Mouse (Mus musculus) mouse trophoblast stem cell (cell line): ENCODE measurements at regions not wholly inside any gene's neighbourhood (a gene's known extent, or its start where the extent isn't known, plus 50 kb on each side); places are given as distances from the start of the nearest gene placed in this dataset.

ENCODE experiments used
- in situ Hi-C, 2 experiments: fragments of 300-500 bp; cut with MseI, MboI; formaldehyde crosslinking; loops; 2 replicates in 1 of 2; 3 replicates in 1 of 2; pipeline ENCODE4 v1.15.1; 2025

DNA sequence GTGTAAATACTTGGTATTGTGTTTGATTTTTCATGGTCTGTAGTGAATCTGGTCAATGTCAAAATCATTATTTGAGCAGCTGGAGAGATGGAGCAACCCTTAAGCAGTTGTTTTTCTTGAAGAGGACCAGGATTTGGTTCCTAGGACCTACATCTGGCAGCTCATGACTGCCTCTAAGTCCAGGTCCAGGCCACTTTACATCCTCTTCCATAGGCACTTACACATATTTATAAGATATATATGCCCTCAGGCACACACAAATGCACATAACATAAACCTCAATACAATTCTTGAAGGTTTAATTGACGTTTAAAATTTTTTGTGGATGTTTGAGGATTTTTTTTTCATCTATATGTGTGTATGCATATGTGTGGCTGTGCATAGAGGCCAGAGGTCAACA lies 96.8 kb upstream of the Fam240b start:
- in situ Hi-C loops = no loop called here

DNA sequence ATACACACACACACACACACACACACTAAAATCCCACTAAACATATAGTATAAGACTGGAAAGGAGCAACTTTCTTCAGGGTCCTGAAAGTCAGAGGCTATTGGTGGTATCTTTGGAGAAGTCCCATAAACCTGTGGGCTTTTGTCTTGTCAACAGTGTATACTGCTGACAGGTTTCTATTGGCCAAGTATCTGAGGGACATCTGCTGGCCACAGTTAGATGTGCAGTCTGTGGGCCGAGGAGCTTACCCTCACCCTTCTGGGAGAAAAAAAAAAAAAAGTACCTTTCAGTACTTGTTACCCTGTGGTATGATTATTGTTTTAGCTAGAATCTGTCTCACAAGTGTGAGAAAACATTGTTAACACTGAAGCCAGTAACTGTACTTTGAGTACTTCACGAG lies 76.1 kb upstream of the Fam240b start:
- in situ Hi-C loops = loop anchor here (5.0 to 25.0 kb wide), 3 partner anchors 126 to 236 kb away; no protein-coding TSS in a partner anchor

DNA sequence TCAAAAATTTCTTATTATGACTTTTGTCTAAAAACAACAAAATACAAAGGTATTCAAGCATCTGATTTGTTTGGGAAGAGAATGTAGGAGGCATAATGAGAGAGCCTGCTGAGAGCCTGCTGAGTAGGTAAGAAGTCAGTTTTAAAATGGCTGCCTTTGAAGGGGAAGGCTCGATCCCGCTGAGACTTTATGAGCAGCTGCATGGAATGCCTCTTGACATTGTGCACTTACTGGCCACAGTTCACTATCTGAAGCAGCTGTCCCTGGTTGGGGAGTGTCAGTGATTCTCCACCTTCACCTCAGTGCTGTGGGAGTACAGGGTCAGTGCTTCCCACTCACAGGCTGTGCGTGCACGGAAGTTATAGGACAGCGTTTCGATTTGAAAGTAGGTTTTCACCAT lies 71.3 kb upstream of the Fam240b start:
- in situ Hi-C loops = loop anchor here in 1 of 2 experiments (25.0 kb wide), 1 partner anchor 232 kb away; no protein-coding TSS in a partner anchor

DNA sequence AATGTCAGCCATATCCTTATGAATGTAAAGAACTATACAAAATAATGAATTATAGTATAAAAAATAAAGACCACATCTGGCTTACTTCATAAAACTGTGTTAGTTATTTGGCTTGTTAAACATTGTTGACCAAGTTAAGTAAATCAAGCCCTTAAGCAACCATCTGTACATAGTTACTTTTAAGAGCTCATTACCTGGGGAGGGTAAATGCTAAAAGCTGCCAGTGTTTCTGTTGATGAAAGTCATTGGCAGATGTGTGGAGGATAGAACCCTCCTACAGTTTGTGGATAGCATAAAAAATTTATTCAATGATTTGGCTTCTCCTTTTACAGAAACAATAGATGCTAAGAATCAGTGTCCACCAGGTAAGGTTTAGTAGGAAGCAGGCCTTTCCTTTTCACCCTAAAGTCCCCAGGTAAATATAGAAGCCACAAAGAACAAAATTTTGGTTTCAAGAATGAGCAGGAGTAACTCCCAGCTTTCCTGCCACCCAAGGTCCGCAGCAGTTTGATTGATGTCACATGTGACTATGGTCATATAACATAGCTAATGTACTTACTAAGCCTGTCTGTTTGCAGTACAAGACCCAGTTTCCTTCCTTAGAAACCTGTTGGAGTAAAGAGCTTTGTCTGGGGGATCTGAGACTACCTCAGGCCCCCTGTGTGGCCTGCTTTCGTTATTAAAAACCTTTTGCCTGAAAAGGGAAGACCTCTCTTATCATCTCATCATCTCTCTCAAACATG lies 69.5 kb upstream of the Fam240b start:
- in situ Hi-C loops = loop anchor here in 1 of 2 experiments (25.0 kb wide), 1 partner anchor 230 kb away; no protein-coding TSS in a partner anchor

DNA sequence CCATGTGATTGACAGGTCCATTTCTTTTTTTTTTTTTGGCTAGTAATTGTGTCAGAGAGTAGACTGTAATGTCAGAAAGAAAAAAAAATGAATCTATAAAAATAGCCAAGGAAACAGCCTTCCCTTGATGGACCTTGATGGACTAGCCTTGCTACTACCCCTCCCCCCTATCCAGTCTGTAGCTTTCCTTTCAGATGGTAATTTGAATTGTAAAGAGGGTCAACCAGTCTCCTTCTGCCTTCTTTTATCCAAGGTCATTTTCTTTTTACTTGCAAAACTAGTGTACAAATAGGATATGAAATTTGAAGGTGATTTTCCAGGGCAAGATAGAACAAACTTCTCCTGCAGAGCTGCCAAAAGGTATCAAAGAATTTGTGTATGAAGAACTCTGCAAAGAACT lies 68.2 kb upstream of the Fam240b start:
- in situ Hi-C loops = loop anchor here in 1 of 2 experiments (25.0 kb wide), 1 partner anchor 228 kb away; no protein-coding TSS in a partner anchor
